8 mouse cellular contexts compared by ENCODE assay signal in genomic region chr16:4557949-4558348, GRCm38 (mm10). TPM values are rescaled to one million over a fixed set of nuclear protein-coding genes. Genes with fewer than 3 reads are reported as not detected.
A peak's percentile ranks its signal among the peaks of the same experiment; 100 is the strongest.
DNase-seq lines count a peak whose midpoint lies in the region; ATAC-seq and TF ChIP-seq lines count a peak whose summit lies in the region.

No protein-coding gene starts in this region.

- DNase-seq in CD4-positive helper T cell, adult 2 months (ENCODE audit: low read depth, low spot score) = peak; percentile 85
- peak; percentile 77 for DNase-seq in brain, embryonic 14.5 days (ENCODE audit: low read depth)
- peak; percentile 29 to 61 for DNase-seq in spleen, postnatal 14 days (ENCODE audit: low spot score in 2 of 2)

- peak overlapping the region; percentile 90 for H3K4me3 ChIP-seq in erythroblast, embryonic 14.5 days (replicated peaks)
- peak overlapping the region; percentile 86 for H3K4me3 ChIP-seq in heart, embryonic 12.5 days
- H3K4me3 ChIP-seq in kidney, embryonic 16.5 days (ENCODE audit: low read length) = peak overlapping the region; percentile 85
- peak overlapping the region; percentile 74 for H3K4me3 ChIP-seq in limb, embryonic 15.5 days
- H3K4me3 ChIP-seq in midbrain, embryonic 16.5 days (ENCODE audit: low read depth, low read length) = peak overlapping the region; percentile 81

- H3K27me3 ChIP-seq in erythroblast, embryonic 14.5 days (ENCODE audit: control insufficient read depth) = peaks cover 8% of the 10 kb centered on the region
- H3K27me3 ChIP-seq in heart, embryonic 12.5 days (replicated peaks) = no peaks in the 10 kb centered on the region
- no peaks in the 10 kb centered on the region for H3K27me3 ChIP-seq in kidney, embryonic 16.5 days (ENCODE audit: insufficient read depth, low read length)
- no peaks in the 10 kb centered on the region for H3K27me3 ChIP-seq in limb, embryonic 15.5 days
- no peaks in the 10 kb centered on the region for H3K27me3 ChIP-seq in midbrain, embryonic 16.5 days (ENCODE audit: control insufficient read depth, insufficient read depth, low read depth, low read length)

- H3K27ac ChIP-seq in heart, embryonic 12.5 days (ENCODE audit: poor library complexity, severe bottlenecking) = peak overlapping the region; percentile 91
- peak overlapping the region; percentile 97 for H3K27ac ChIP-seq in kidney, embryonic 16.5 days (ENCODE audit: low read length)
- H3K27ac ChIP-seq in limb, embryonic 15.5 days = peak overlapping the region; percentile 96
- peak overlapping the region; percentile 86 for H3K27ac ChIP-seq in midbrain, embryonic 16.5 days (ENCODE audit: low read length)

- H3K36me3 ChIP-seq in erythroblast, embryonic 14.5 days (ENCODE audit: control insufficient read depth) = peaks cover 34% of the 10 kb centered on the region
- H3K36me3 ChIP-seq in heart, embryonic 12.5 days = peaks cover 5% of the 10 kb centered on the region; the same call in 1 of the 2 replicates
- peaks cover 2% of the 10 kb centered on the region; the same call in 1 of the 2 replicates for H3K36me3 ChIP-seq in kidney, embryonic 16.5 days (ENCODE audit: insufficient read depth, low read length)
- 0 out of 2 replicates have a peak, but pooled peaks cover 9% of the 10 kb centered on the region for H3K36me3 ChIP-seq in limb, embryonic 15.5 days
- H3K36me3 ChIP-seq in midbrain, embryonic 16.5 days (ENCODE audit: control insufficient read depth, insufficient read depth, low read length) = no peaks in the 10 kb centered on the region

- H3K4me2 ChIP-seq in heart, embryonic 12.5 days = peak overlapping the region; percentile 96
- peak overlapping the region; percentile 93 for H3K4me2 ChIP-seq in kidney, embryonic 16.5 days (replicated peaks; ENCODE audit: low read depth, low read length)
- peak overlapping the region; percentile 88 for H3K4me2 ChIP-seq in limb, embryonic 15.5 days
- H3K4me2 ChIP-seq in midbrain, embryonic 16.5 days (ENCODE audit: low read length) = peak overlapping the region; percentile 89

- peaks cover 83% of the 10 kb centered on the region for H3K4me1 ChIP-seq in erythroblast, embryonic 14.5 days (ENCODE audit: control insufficient read depth)
- H3K4me1 ChIP-seq in heart, embryonic 12.5 days (replicated peaks) = peaks cover 28% of the 10 kb centered on the region
- peaks cover 27% of the 10 kb centered on the region for H3K4me1 ChIP-seq in kidney, embryonic 16.5 days (ENCODE audit: insufficient read depth, low read length)
- H3K4me1 ChIP-seq in limb, embryonic 15.5 days = peaks cover 38% of the 10 kb centered on the region
- peaks cover 17% of the 10 kb centered on the region for H3K4me1 ChIP-seq in midbrain, embryonic 16.5 days (ENCODE audit: control insufficient read depth, insufficient read depth, low read length)

- peak overlapping the region; percentile 91 for H3K9ac ChIP-seq in heart, embryonic 12.5 days
- peak overlapping the region; percentile 82 for H3K9ac ChIP-seq in kidney, embryonic 16.5 days (replicated peaks; ENCODE audit: low read length)
- H3K9ac ChIP-seq in limb, embryonic 15.5 days = peak overlapping the region; percentile 56
- peak overlapping the region; percentile 82 for H3K9ac ChIP-seq in midbrain, embryonic 16.5 days (ENCODE audit: low read depth, low read length)

- TF ChIP-seq CTCF in brain, embryonic 14.5 days (IDR thresholded peaks at IDR 0.05; ENCODE audit: borderline replicate concordance, extremely low read depth, insufficient read depth, insufficient read length) = no peak

- ATAC-seq in heart, embryonic 12.5 days (ENCODE audit: insufficient number of reproducible peaks, low FRiP score) = peak; percentile 73
- peak; percentile 55 for ATAC-seq in kidney, embryonic 16.5 days (ENCODE audit: low FRiP score, low TSS enrichment)
- ATAC-seq in limb, embryonic 15.5 days (ENCODE audit: insufficient number of reproducible peaks, low FRiP score, low TSS enrichment, low read depth) = peak; percentile 52; the same call in 1 of the 2 replicates
- ATAC-seq in midbrain, embryonic 16.5 days = peak; percentile 65

- under 1% methylated on average over 19 of the region's 19 CpGs for WGBS in heart, embryonic 12.5 days
- under 1% methylated on average over 19 of the region's 19 CpGs for WGBS in kidney, embryonic 16.5 days
- under 1% methylated on average over 19 of the region's 19 CpGs for WGBS in limb, embryonic 15.5 days
- 0% methylated on average over 19 of the region's 19 CpGs for WGBS in midbrain, embryonic 16.5 days

- peaks cover 2% of the 10 kb centered on the region; the same call in 1 of the 2 replicates for H3K9me3 ChIP-seq in erythroblast, embryonic 14.5 days (ENCODE audit: control insufficient read depth, low read length)
- H3K9me3 ChIP-seq in heart, embryonic 12.5 days (replicated peaks) = no peaks in the 10 kb centered on the region
- H3K9me3 ChIP-seq in kidney, embryonic 16.5 days (ENCODE audit: low read length) = no peaks in the 10 kb centered on the region
- H3K9me3 ChIP-seq in limb, embryonic 15.5 days = no peaks in the 10 kb centered on the region
- no peaks in the 10 kb centered on the region for H3K9me3 ChIP-seq in midbrain, embryonic 16.5 days (replicated peaks; ENCODE audit: control insufficient read depth, low read length, poor library complexity, severe bottlenecking)

- no peak for TF ChIP-seq POLR2A in brain, embryonic 14.5 days (IDR thresholded peaks at IDR 0.05; ENCODE audit: borderline replicate concordance, extremely low read depth, insufficient read depth, insufficient read length, poor library complexity, severe bottlenecking)

RNA-seq across cellular contexts. Expression of gene Tfap4, which starts 1.7 kb away (rescaled TPM):
- 13.6 and 16.6 TPM in 2 replicates for polyA plus RNA-seq in brain, embryonic 14.5 days (2012; rRNA removed)
- 1.0 and 1.3 TPM in 2 replicates for polyA plus RNA-seq in erythroblast, embryonic 14.5 days (2012)
- polyA plus RNA-seq in heart, embryonic 12.5 days (2016; fragmentation: Nextera tagmentation; extraction: Ambion mirVana) = 8.1 and 8.4 TPM in 2 replicates
- polyA plus RNA-seq in kidney, embryonic 16.5 days (2015; fragmentation: Nextera tagmentation; extraction: Ambion mirVana) = 21.8 and 25.5 TPM in 2 replicates
- 20.4 and 20.7 TPM in 2 replicates for polyA plus RNA-seq in limb, embryonic 15.5 days (2015; fragmentation: Nextera tagmentation; extraction: Ambion mirVana)
- 8.0 and 9.1 TPM in 2 replicates for polyA plus RNA-seq in midbrain, embryonic 16.5 days (2015; fragmentation: Nextera tagmentation; extraction: Ambion mirVana)

RNA-seq across cellular contexts. Expression of gene Srl, which starts 16.3 kb away (rescaled TPM):
- 25.0 and 26.2 TPM in 2 replicates for polyA plus RNA-seq in brain, embryonic 14.5 days (2012; rRNA removed)
- not detected in 2 replicates for polyA plus RNA-seq in erythroblast, embryonic 14.5 days (2012)
- 228 and 230 TPM in 2 replicates for polyA plus RNA-seq in heart, embryonic 12.5 days (2016; fragmentation: Nextera tagmentation; extraction: Ambion mirVana)
- polyA plus RNA-seq in kidney, embryonic 16.5 days (2015; fragmentation: Nextera tagmentation; extraction: Ambion mirVana) = 18.2 and 19.2 TPM in 2 replicates
- polyA plus RNA-seq in limb, embryonic 15.5 days (2015; fragmentation: Nextera tagmentation; extraction: Ambion mirVana) = 36.8 and 81.2 TPM in 2 replicates
- polyA plus RNA-seq in midbrain, embryonic 16.5 days (2015; fragmentation: Nextera tagmentation; extraction: Ambion mirVana) = 23.0 and 27.4 TPM in 2 replicates

RNA-seq across cellular contexts. Expression of gene Glis2, which starts 36.6 kb away (rescaled TPM):
- polyA plus RNA-seq in brain, embryonic 14.5 days (2012; rRNA removed) = 41.8 and 45.4 TPM in 2 replicates
- polyA plus RNA-seq in erythroblast, embryonic 14.5 days (2012) = 0.01 TPM in 1 of 2 replicates, not detected in the other
- 24.9 and 25.5 TPM in 2 replicates for polyA plus RNA-seq in heart, embryonic 12.5 days (2016; fragmentation: Nextera tagmentation; extraction: Ambion mirVana)
- 43.6 and 53.6 TPM in 2 replicates for polyA plus RNA-seq in kidney, embryonic 16.5 days (2015; fragmentation: Nextera tagmentation; extraction: Ambion mirVana)
- 31.7 and 34.9 TPM in 2 replicates for polyA plus RNA-seq in limb, embryonic 15.5 days (2015; fragmentation: Nextera tagmentation; extraction: Ambion mirVana)
- 13.0 and 14.0 TPM in 2 replicates for polyA plus RNA-seq in midbrain, embryonic 16.5 days (2015; fragmentation: Nextera tagmentation; extraction: Ambion mirVana)

Comparison
In these comparisons a context has a peak if more than half of its experiments do, and no peak if none do; other contexts are left out.
1. Peak in every context shown above with its lines: DNase-seq, ATAC-seq, H3K4me3 ChIP-seq and H3K27ac ChIP-seq.
2. RNA of gene Srl, which starts 16.3 kb away (polyA plus RNA-seq): 228 to 230 TPM in heart, embryonic 12.5 days, 36.8 to 81.2 TPM in limb, embryonic 15.5 days, 25.0 to 26.2 TPM in brain, embryonic 14.5 days, 23.0 to 27.4 TPM in midbrain, embryonic 16.5 days and 18.2 to 19.2 TPM in kidney, embryonic 16.5 days; not detected in erythroblast, embryonic 14.5 days; every median in the first group is over 10 times any median in the second.
3. RNA of gene Glis2, which starts 36.6 kb away (polyA plus RNA-seq): 43.6 to 53.6 TPM in kidney, embryonic 16.5 days, 41.8 to 45.4 TPM in brain, embryonic 14.5 days, 31.7 to 34.9 TPM in limb, embryonic 15.5 days, 24.9 to 25.5 TPM in heart, embryonic 12.5 days and 13.0 to 14.0 TPM in midbrain, embryonic 16.5 days; 0.01 TPM in erythroblast, embryonic 14.5 days; every median in the first group is over 10 times any median in the second.